Mouse (Mus musculus) CH12.LX (cell line): Measurements from ENCODE around the gene Pde3a. TPM values are rescaled to one million over a fixed set of nuclear protein-coding genes. Genes with fewer than 3 reads are reported as not detected.

Experiments used
- DNase-seq: peaks from one replicate; pipeline ENCODE4 v3.0.0-alpha.2; 2013; ENCODE audit errors: extremely low read depth
- H3K27ac ChIP-seq: 2 replicates; pipeline ENCODE4 v1.5.1; 2012; ENCODE audit warnings: low read depth, mild to moderate bottlenecking, control low read depth, moderate library complexity; ENCODE audit not compliant: insufficient read depth
- H3K27me3 ChIP-seq: replicated peaks from 2 replicates; pipeline ENCODE3; 2012; ENCODE audit warnings: inconsistent platforms
- H3K36me3 ChIP-seq, 2 experiments: replicated peaks in 1 of 2; 2 replicates each; pipeline versions ENCODE3 to v1.6.1; 2012; ENCODE audit warnings: inconsistent platforms in 1 of 2, low read length in 1 of 2, mild to moderate bottlenecking in 1 of 2, mixed read lengths in 1 of 2, moderate library complexity in 1 of 2; ENCODE audit not compliant: control insufficient read depth in 1 of 2, insufficient read depth in 1 of 2
- H3K4me1 ChIP-seq, 2 experiments: 2 replicates each; pipeline ENCODE4 v1.6.1; 2012; ENCODE audit warnings: inconsistent platforms in 1 of 2, moderate library complexity in 1 of 2; ENCODE audit not compliant: insufficient read depth in 2 of 2, control insufficient read depth in 1 of 2
- H3K4me2 ChIP-seq: 2 replicates; pipeline ENCODE4 v1.6.1; 2012; ENCODE audit warnings: low read depth, mild to moderate bottlenecking, control low read depth; ENCODE audit not compliant: poor library complexity, insufficient read depth, severe bottlenecking
- H3K4me3 ChIP-seq, 3 experiments: fragments of 150-350 bp in 1 of 3; sonication (generic) in 1 of 3; replicated peaks in 1 of 3; 2 replicates each; pipeline versions ENCODE3 to v1.5.1; 2011 to 2012; ENCODE audit warnings: low read depth in 2 of 3, low read length in 2 of 3, mild to moderate bottlenecking in 2 of 3, moderate library complexity in 2 of 3, control low read depth in 1 of 3, improper control_type of control experiment in 1 of 3, inconsistent platforms in 1 of 3, mixed read lengths in 1 of 3; ENCODE audit not compliant: poor library complexity in 1 of 3
- H3K79me2 ChIP-seq: replicated peaks from 2 replicates; pipeline ENCODE4 v1.6.1; 2012; ENCODE audit warnings: mild to moderate bottlenecking, moderate library complexity; ENCODE audit not compliant: control insufficient read depth, poor library complexity, insufficient read depth, severe bottlenecking; ENCODE audit errors: extremely low read depth
- H3K9ac ChIP-seq: 2 replicates; pipeline ENCODE4 v1.6.1; 2012; ENCODE audit warnings: low read depth, mild to moderate bottlenecking, control low read depth, moderate library complexity; ENCODE audit not compliant: insufficient read depth
- H3K9me3 ChIP-seq: replicated peaks from 2 replicates; pipeline ENCODE3; 2012; ENCODE audit warnings: low read length, inconsistent platforms, mixed read lengths
- BHLHE40 ChIP-seq: IDR thresholded peaks from 2 replicates; pipeline ENCODE4 v1.6.1; 2011; ENCODE audit warnings: mild to moderate bottlenecking, low read depth, low read length, improper control_type of control experiment
- CTCF ChIP-seq, 2 experiments: IDR thresholded peaks in 1 of 2; conservative IDR thresholded peaks in 1 of 2; 2 replicates each; pipeline ENCODE4 v1.5.1; 2011 to 2012; ENCODE audit warnings: low read depth in 2 of 2, low read length in 2 of 2, improper control_type of control experiment in 1 of 2, inconsistent platforms in 1 of 2, mild to moderate bottlenecking in 1 of 2, moderate library complexity in 1 of 2
- ELF1 ChIP-seq: IDR thresholded peaks from 2 replicates; pipeline ENCODE4 v1.6.1; 2014; ENCODE audit warnings: low read depth, mild to moderate bottlenecking, inconsistent platforms, low read length, improper control_type of control experiment
- EP300 ChIP-seq: IDR thresholded peaks from 2 replicates; pipeline ENCODE4 v1.6.1; 2011; ENCODE audit warnings: low read length, improper control_type of control experiment
- ETS1 ChIP-seq: conservative IDR thresholded peaks from 2 replicates; pipeline ENCODE4 v1.6.1; 2012; ENCODE audit warnings: low read depth, mild to moderate bottlenecking, inconsistent platforms, low read length, improper control_type of control experiment, moderate library complexity
- GABPA ChIP-seq: IDR thresholded peaks from 2 replicates; pipeline ENCODE4 v1.6.1; 2012; ENCODE audit warnings: low read depth, low read length, improper control_type of control experiment, inconsistent platforms; ENCODE audit not compliant: insufficient replicate concordance
- JUN ChIP-seq: IDR thresholded peaks from 2 replicates; pipeline ENCODE4 v1.6.1; 2011; ENCODE audit warnings: low read depth, mild to moderate bottlenecking, low read length, improper control_type of control experiment, moderate library complexity; ENCODE audit not compliant: insufficient read depth
- JUND ChIP-seq: conservative IDR thresholded peaks from 2 replicates; pipeline ENCODE4 v1.6.1; 2011; ENCODE audit warnings: low read depth, low read length, improper control_type of control experiment
- MAFK ChIP-seq: IDR thresholded peaks from 2 replicates; pipeline ENCODE4 v1.6.1; 2011; ENCODE audit warnings: low read length, improper control_type of control experiment; ENCODE audit not compliant: insufficient replicate concordance
- MEF2A ChIP-seq: IDR thresholded peaks from 2 replicates; pipeline ENCODE4 v1.6.1; 2014; ENCODE audit warnings: low read depth, mild to moderate bottlenecking, inconsistent platforms, low read length, improper control_type of control experiment, borderline replicate concordance
- MYC ChIP-seq: IDR thresholded peaks from 2 replicates; pipeline ENCODE4 v1.6.1; 2011; ENCODE audit warnings: low read depth, mild to moderate bottlenecking, improper control_type of control experiment, low read length
- NELFE ChIP-seq: IDR thresholded peaks from 2 replicates; pipeline ENCODE4 v1.6.1; 2011; ENCODE audit warnings: low read depth, low read length, improper control_type of control experiment
- POLR2A ChIP-seq: IDR thresholded peaks from 2 replicates; pipeline ENCODE4 v1.6.1; 2011; ENCODE audit warnings: low read depth, mild to moderate bottlenecking, improper control_type of control experiment, low read length
- TCF12 ChIP-seq: IDR thresholded peaks from 2 replicates; pipeline ENCODE4 v1.6.1; 2014; ENCODE audit warnings: low read depth, mild to moderate bottlenecking, inconsistent platforms, low read length, improper control_type of control experiment
- UBTF ChIP-seq: IDR thresholded peaks from 2 replicates; pipeline ENCODE4 v1.6.1; 2012; ENCODE audit warnings: low read depth, mild to moderate bottlenecking, inconsistent platforms, low read length, improper control_type of control experiment, moderate library complexity
- USF1 ChIP-seq: IDR thresholded peaks from 2 replicates; pipeline ENCODE4 v1.6.1; 2014; ENCODE audit warnings: low read depth, mild to moderate bottlenecking, inconsistent platforms, low read length, improper control_type of control experiment
- USF2 ChIP-seq: conservative IDR thresholded peaks from 2 replicates; pipeline ENCODE4 v1.6.1; 2011; ENCODE audit warnings: low read depth, low read length, improper control_type of control experiment
- ZC3H11A ChIP-seq: IDR thresholded peaks from 2 replicates; pipeline ENCODE4 v1.6.1; 2012; ENCODE audit warnings: low read depth, mild to moderate bottlenecking, inconsistent platforms, low read length, improper control_type of control experiment
- dilution Hi-C: fragments of 300-500 bp; cut with MboI; formaldehyde crosslinking; loops from 2 replicates; pipeline ENCODE4 v1.14.3; 2020; ENCODE audit warnings: low sequenced_read_pairs; ENCODE audit not compliant: extremely low pct_unique_long_range_greater_than_20kb, extremely low pct_ligation_motif_present
- in situ Hi-C: fragments of 300-500 bp; cut with MboI; formaldehyde crosslinking; loops from 3 replicates; pipeline ENCODE4 v1.14.3; 2019; ENCODE audit warnings: low sequenced_read_pairs, low pct_ligation_motif_present, low pct_unique_long_range_greater_than_20kb, mixed read lengths
- polyA plus RNA-seq: library from polyadenylated mRNA; unstranded; fragments of >175 nt; gene quantifications from 2 replicates; pipeline ENCODE4 v1.2.1, GENCODE M21; 2012; ENCODE audit warnings: low read depth; ENCODE audit not compliant: insufficient read length
- total RNA-seq, 2 experiments: library from RNA; depleted of rRNA; stranded (reverse); fragments of 300-350 nt in 1 of 2; fragments of >200 nt in 1 of 2; gene quantifications; 2 replicates each; pipeline ENCODE4 v1.2.3; 2012 to 2014

Pde3a gene
- total and polyA plus RNA-seq, 3 experiments = under 0.01 to 0.04 (median 0.03) TPM

GRCm38 (mm10) chr6:141448886-141449285 is 199.8 kb downstream of the Pde3a start:
- H3K79me2 ChIP-seq = no peaks in the 10 kb centered on the region
- H3K4me2 ChIP-seq = no peak overlapping the region
- DNase-seq = no peak
- dilution Hi-C loops (no loop called here), in situ Hi-C loops (loop anchor here (25.0 kb wide), 2 partner anchors 112 to 987 kb away; no protein-coding TSS in a partner anchor)
- no peak for TF ChIP-seq UBTF
- no peak overlapping the region for H3K9ac ChIP-seq
- no peaks in the 10 kb centered on the region for H3K36me3 ChIP-seq
- no peaks in the 10 kb centered on the region for H3K27me3 ChIP-seq
- H3K9me3 ChIP-seq = peaks cover 7% of the 10 kb centered on the region
- no peak overlapping the region for H3K4me3 ChIP-seq
- H3K4me1 ChIP-seq = no peaks in the 10 kb centered on the region
- H3K27ac ChIP-seq = no peak overlapping the region

DNA sequence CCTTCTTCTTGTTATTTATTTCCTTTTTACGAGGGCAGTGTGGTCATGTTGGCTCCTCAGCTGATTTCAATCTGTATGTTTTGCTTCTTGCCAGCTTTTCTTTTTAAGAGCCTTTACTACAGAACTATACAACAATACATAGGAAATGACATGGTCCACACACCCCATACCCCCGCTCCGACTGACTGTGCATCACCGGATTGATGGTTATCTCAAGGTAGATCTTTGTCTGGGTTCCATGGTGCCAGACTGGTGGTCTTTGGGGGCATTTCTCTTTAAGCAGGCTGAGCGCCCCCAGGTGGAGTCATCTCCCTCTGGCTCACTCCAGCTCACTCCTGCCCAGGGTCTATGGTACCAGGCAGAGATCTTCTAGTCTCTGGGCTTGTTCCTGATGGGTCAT is 206.3 kb downstream of the Pde3a start:
- Histone ChIP-seq H3K4me3 (no peak overlapping the region), H3K27me3 (no peaks in the 10 kb centered on the region), H3K9ac (no peak overlapping the region), H3K4me1 (peaks cover 0 to 9% of the 10 kb centered on the region in 2 experiments; a peak in 2 of 4 replicates), H3K4me2 (no peak overlapping the region), H3K79me2 (no peaks in the 10 kb centered on the region), H3K9me3 (peaks cover 10% of the 10 kb centered on the region), H3K27ac (no peak overlapping the region), H3K36me3 (no peaks in the 10 kb centered on the region)
- in situ Hi-C loops (no loop called here), dilution Hi-C loops (no loop called here)
- TF ChIP-seq TCF12 = no peak
- TF ChIP-seq ELF1 = no peak
- TF ChIP-seq CTCF (conservative IDR thresholded peaks at IDR 0.05 in 1 of 2, IDR thresholded peaks at IDR 0.05 in 1 of 2; ENCODE audit: low read depth in 2 of 2, low read length in 2 of 2) = no peak
- no peak for TF ChIP-seq NELFE
- TF ChIP-seq POLR2A = no peak
- TF ChIP-seq MAFK = no peak
- no peak for TF ChIP-seq USF2
- no peak for TF ChIP-seq MYC
- no peak for TF ChIP-seq EP300
- no peak for TF ChIP-seq MEF2A
- no peak for TF ChIP-seq JUND
- no peak for TF ChIP-seq BHLHE40
- TF ChIP-seq ETS1 = no peak
- TF ChIP-seq USF1 = no peak
- no peak for TF ChIP-seq ZC3H11A
- no peak for TF ChIP-seq JUN
- no peak for TF ChIP-seq GABPA
- no peak for DNase-seq
